Mouse (Mus musculus) A20 (cell line): Measurements from ENCODE around the gene Gpr155.

Source experiments
- DNase-seq: peaks from one replicate; pipeline ENCODE4 v3.0.0-alpha.2; 2011; ENCODE audit warnings: low read depth, low spot score

The Gpr155 gene

GRCm38 (mm10) chr2:73387806-73388205 lies 1.4 kb upstream of the Gpr155 start:
- peak; percentile 43 for DNase-seq

GRCm38 (mm10) chr2:73385641-73386355 lies 574 bp downstream of the Gpr155 start:
- no peak for DNase-seq

GRCm38 (mm10) chr2:73385172-73385571 lies 1.2 kb downstream of the Gpr155 start:
- DNase-seq, result peak; percentile 54

GRCm38 (mm10) chr2:73380298-73380975 lies 5.9 kb downstream of the Gpr155 start:
- DNase-seq, result no peak

GRCm38 (mm10) chr2:73379656-73380055 lies 6.7 kb downstream of the Gpr155 start:
- DNase-seq, result no peak

GRCm38 (mm10) chr2:73378326-73378725 lies 8.0 kb downstream of the Gpr155 start:
- no peak for DNase-seq

- DNase-seq, result peak; percentile 73
Observed at GRCm38 (mm10) chr2:73371530-73372335, 14.6 kb downstream of the Gpr155 start.

GRCm38 (mm10) chr2:73363448-73363847 lies 22.9 kb downstream of the Gpr155 start:
- no peak for DNase-seq

- no peak for DNase-seq
Observed at GRCm38 (mm10) chr2:73360536-73360935, 25.8 kb downstream of the Gpr155 start.

- DNase-seq, result no peak
Observed at GRCm38 (mm10) chr2:73359941-73360340, 26.4 kb downstream of the Gpr155 start.

GRCm38 (mm10) chr2:73357004-73357403 lies 29.4 kb downstream of the Gpr155 start:
- no peak for DNase-seq

GRCm38 (mm10) chr2:73351927-73352374 lies 34.4 kb downstream of the Gpr155 start:
- DNase-seq, result no peak

GRCm38 (mm10) chr2:73351496-73351895 lies 34.9 kb downstream of the Gpr155 start:
- DNase-seq, result no peak

- no peak for DNase-seq
Observed at GRCm38 (mm10) chr2:73348221-73348620, 38.2 kb downstream of the Gpr155 start.

- DNase-seq, result no peak
Observed at GRCm38 (mm10) chr2:73347766-73348165, 38.6 kb downstream of the Gpr155 start.

- no peak for DNase-seq
Observed at GRCm38 (mm10) chr2:73347136-73347535, 39.2 kb downstream of the Gpr155 start.

- DNase-seq, result no peak
Observed at GRCm38 (mm10) chr2:73346345-73347086, 39.9 kb downstream of the Gpr155 start.

GRCm38 (mm10) chr2:73345204-73345603 lies 41.2 kb downstream of the Gpr155 start:
- DNase-seq, result no peak

GRCm38 (mm10) chr2:73343701-73344100 lies 42.7 kb downstream of the Gpr155 start:
- DNase-seq, result no peak

- DNase-seq, result no peak
Observed at GRCm38 (mm10) chr2:73338415-73338814, 48.0 kb downstream of the Gpr155 start.

- no peak for DNase-seq
Observed at GRCm38 (mm10) chr2:73335949-73336348, 50.4 kb downstream of the Gpr155 start.

GRCm38 (mm10) chr2:73325871-73326270 lies 60.5 kb downstream of the Gpr155 start:
- DNase-seq, result no peak
